Mouse (Mus musculus): Measurements from ENCODE around the gene Qrfpr. TPM values are rescaled to one million over a fixed set of nuclear protein-coding genes. Genes with fewer than 3 reads are reported as not detected.

Gene Qrfpr
- 0.13 and 0.17 TPM in 2 replicates for polyA plus RNA-seq (2015; fragmentation: Nextera tagmentation; extraction: Ambion mirVana)

- Histone ChIP-seq H3K9ac (no peak within 1 kb of the TSS), H3K4me2 (peak within 1 kb of the TSS; percentile 54), H3K4me1 (no peaks in the 10 kb centered on the region), H3K36me3 (no peaks in the 10 kb centered on the region), H3K27me3 (peaks cover 23% of the 10 kb centered on the region), H3K9me3 (no peaks in the 10 kb centered on the region), H3K27ac (no peak within 1 kb of the TSS), H3K4me3 (peak within 1 kb of the TSS; percentile 23; the same call in 1 of the 2 replicates)
- 6% methylated on average over 39 of the region's 39 CpGs for WGBS
- no peak for ATAC-seq (ENCODE audit: borderline replicate concordance, extremely low read depth, low FRiP score, low TSS enrichment)
Observed at GRCm38 (mm10) chr3:36221743-36222682, at the start of gene Qrfpr. Qrfpr (minus strand) TSS chr3:36222313.

DNA sequence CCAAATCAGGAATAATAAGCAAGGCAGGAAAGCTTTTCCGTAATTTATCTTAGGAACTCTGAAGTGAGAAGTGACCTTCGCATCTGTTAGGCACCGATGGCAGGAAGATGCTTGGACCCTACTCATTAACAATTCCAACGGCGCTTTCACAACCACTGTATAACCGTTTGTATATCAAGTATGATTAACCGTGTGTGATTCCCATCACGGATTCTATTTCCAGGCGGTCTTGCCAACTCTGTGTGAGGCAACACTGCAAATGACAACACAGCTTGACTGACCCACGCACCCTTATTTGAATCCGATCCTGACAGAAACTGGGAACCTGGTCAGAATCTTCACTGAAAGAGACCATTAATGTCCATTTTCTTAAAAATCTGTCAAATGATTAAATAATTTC, 41.8 kb upstream of the Qrfpr start:
- Histone ChIP-seq H3K4me1 (no peaks in the 10 kb centered on the region), H3K4me2 (no peak overlapping the region), H3K36me3 (no peaks in the 10 kb centered on the region), H3K27me3 (no peaks in the 10 kb centered on the region), H3K4me3 (no peak overlapping the region), H3K27ac (no peak overlapping the region), H3K9ac (no peak overlapping the region), H3K9me3 (no peaks in the 10 kb centered on the region)
- 55% methylated on average over 11 of the region's 11 CpGs for WGBS
- no peak for ATAC-seq (ENCODE audit: borderline replicate concordance, extremely low read depth, low FRiP score, low TSS enrichment)

DNA sequence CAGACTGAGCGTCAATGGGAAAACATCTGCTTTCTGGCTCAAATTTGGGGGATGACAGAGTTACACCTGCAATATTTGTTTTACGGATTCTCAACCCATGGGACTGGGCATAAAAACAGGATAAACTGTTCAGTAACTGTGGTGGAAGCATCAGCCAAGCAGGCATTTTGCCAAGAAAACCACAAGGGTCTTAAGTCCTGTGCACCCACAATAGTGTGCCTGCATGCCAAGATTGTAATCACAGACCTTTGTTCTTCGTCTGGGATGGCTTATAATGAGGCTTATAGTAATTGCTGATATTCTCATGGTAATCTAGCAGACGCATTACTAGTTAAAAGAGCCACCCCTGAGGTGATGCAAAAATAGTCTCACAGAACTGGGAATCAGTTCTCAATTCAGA, 41.2 kb upstream of the Qrfpr start:
- Histone ChIP-seq H3K9ac (no peak overlapping the region), H3K36me3 (no peaks in the 10 kb centered on the region), H3K4me1 (no peaks in the 10 kb centered on the region), H3K9me3 (no peaks in the 10 kb centered on the region), H3K4me3 (no peak overlapping the region), H3K4me2 (no peak overlapping the region), H3K27ac (no peak overlapping the region), H3K27me3 (no peaks in the 10 kb centered on the region)
- ATAC-seq (ENCODE audit: borderline replicate concordance, extremely low read depth, low FRiP score, low TSS enrichment) = no peak
- 61% methylated on average over 4 of the region's 4 CpGs for WGBS

DNA sequence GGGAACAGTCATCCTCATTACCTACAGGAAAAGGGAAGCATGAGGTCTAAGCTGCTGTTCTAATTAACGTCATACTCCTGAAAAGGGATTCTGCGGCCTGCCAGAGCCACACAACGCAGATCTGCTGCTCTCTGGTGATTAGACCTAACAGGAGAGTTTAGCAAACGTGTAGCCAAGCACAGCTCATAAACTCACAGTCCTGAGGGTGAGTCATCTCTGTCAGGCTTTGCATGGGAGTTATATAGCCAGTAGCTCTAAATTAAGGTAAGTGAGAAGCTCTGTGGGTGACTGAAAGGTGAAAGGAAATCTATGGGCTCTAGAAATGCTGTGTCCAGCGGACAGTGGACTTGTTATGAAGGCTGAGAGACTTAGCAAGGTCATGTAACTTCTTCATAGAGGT, 28.5 kb upstream of the Qrfpr start:
- H3K4me2 ChIP-seq = no peak overlapping the region
- H3K4me3 ChIP-seq = no peak overlapping the region
- H3K9ac ChIP-seq = no peak overlapping the region
- no peak for ATAC-seq (ENCODE audit: borderline replicate concordance, extremely low read depth, low FRiP score, low TSS enrichment)
- no peaks in the 10 kb centered on the region for H3K9me3 ChIP-seq
- H3K36me3 ChIP-seq = no peaks in the 10 kb centered on the region
- WGBS = 64% methylated on average over 5 of the region's 5 CpGs
- no peaks in the 10 kb centered on the region for H3K27me3 ChIP-seq
- no peaks in the 10 kb centered on the region for H3K4me1 ChIP-seq
- no peak overlapping the region for H3K27ac ChIP-seq

DNA sequence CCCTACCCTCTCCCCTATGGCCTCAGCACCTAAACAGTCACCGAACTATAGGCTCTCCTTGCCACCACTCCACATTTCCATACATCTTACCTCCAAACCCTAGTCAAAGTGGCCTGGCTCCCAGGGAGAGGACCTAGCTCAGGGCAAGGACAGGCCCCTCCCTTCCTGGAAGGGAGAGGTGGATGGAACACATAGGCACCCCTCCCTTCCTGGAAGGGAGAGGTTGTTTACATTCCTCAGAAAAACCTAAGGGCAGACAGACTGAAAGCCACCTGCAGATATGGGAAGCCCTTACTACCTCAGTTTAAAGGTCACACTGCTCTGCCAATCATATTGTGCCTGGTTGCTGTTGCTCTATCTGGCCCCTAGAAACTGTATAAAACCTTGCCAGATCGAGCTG, 26.3 kb upstream of the Qrfpr start:
- Histone ChIP-seq H3K4me1 (no peaks in the 10 kb centered on the region), H3K4me3 (no peak overlapping the region), H3K27me3 (no peaks in the 10 kb centered on the region), H3K36me3 (no peaks in the 10 kb centered on the region), H3K4me2 (no peak overlapping the region), H3K27ac (no peak overlapping the region), H3K9ac (no peak overlapping the region), H3K9me3 (no peaks in the 10 kb centered on the region)
- ATAC-seq (ENCODE audit: borderline replicate concordance, extremely low read depth, low FRiP score, low TSS enrichment) = no peak
- WGBS = 73% methylated on average over 2 of the region's 2 CpGs

GRCm38 (mm10) chr3:36229941-36230340, 7.8 kb upstream of the Qrfpr start:
- Histone ChIP-seq H3K4me3 (no peak overlapping the region), H3K4me1 (no peaks in the 10 kb centered on the region), H3K9me3 (no peaks in the 10 kb centered on the region), H3K9ac (no peak overlapping the region), H3K27ac (no peak overlapping the region), H3K27me3 (no peaks in the 10 kb centered on the region), H3K4me2 (no peak overlapping the region), H3K36me3 (no peaks in the 10 kb centered on the region)
- WGBS = 26% methylated on average over 2 of the region's 2 CpGs
- ATAC-seq (ENCODE audit: borderline replicate concordance, extremely low read depth, low FRiP score, low TSS enrichment) = no peak

- H3K9me3 ChIP-seq = no peaks in the 10 kb centered on the region
- H3K4me1 ChIP-seq = no peaks in the 10 kb centered on the region
- no peak overlapping the region for H3K4me3 ChIP-seq
- H3K36me3 ChIP-seq = no peaks in the 10 kb centered on the region
- 76% methylated on average over 1 of the region's 1 CpGs for WGBS
- no peak for ATAC-seq (ENCODE audit: borderline replicate concordance, extremely low read depth, low FRiP score, low TSS enrichment)
- no peak overlapping the region for H3K27ac ChIP-seq
- no peak overlapping the region for H3K9ac ChIP-seq
- H3K4me2 ChIP-seq = no peak overlapping the region
- peaks cover 5% of the 10 kb centered on the region for H3K27me3 ChIP-seq
Observed at GRCm38 (mm10) chr3:36227246-36227645, 5.1 kb upstream of the Qrfpr start.

- no peak for ATAC-seq (ENCODE audit: borderline replicate concordance, extremely low read depth, low FRiP score, low TSS enrichment)
- Histone ChIP-seq H3K9me3 (no peaks in the 10 kb centered on the region), H3K36me3 (no peaks in the 10 kb centered on the region), H3K27ac (no peak overlapping the region), H3K9ac (no peak overlapping the region), H3K27me3 (peaks cover 23% of the 10 kb centered on the region), H3K4me1 (no peaks in the 10 kb centered on the region), H3K4me2 (no peak overlapping the region), H3K4me3 (no peak overlapping the region)
- 13% methylated on average over 2 of the region's 2 CpGs for WGBS
Observed at GRCm38 (mm10) chr3:36223361-36223760, 1.2 kb upstream of the Qrfpr start.

DNA sequence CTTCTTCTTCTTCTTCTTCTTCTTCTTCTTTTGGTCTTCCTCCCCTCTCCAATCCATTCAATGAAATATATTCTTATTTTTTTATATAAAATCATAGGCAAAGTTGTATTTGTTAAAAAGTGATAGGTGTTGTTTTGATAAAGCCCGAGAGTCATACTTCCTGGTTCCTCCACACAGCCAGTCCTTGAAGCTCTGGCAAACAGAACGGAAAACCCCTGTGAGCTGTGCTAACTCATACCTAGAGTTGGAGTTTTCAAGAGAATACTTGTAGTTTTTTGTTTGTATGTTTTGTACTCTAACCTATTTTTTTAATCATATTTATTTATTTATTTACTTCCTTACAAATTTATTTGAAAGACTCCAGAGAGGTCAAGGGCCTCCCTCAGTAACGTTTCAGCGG, 9.4 kb downstream of the Qrfpr start:
- no peak overlapping the region for H3K27ac ChIP-seq
- H3K4me2 ChIP-seq = no peak overlapping the region
- H3K4me3 ChIP-seq = no peak overlapping the region
- H3K36me3 ChIP-seq = no peaks in the 10 kb centered on the region
- no peaks in the 10 kb centered on the region for H3K27me3 ChIP-seq
- 0 out of 2 replicates have a peak, but pooled peaks cover 8% of the 10 kb centered on the region for H3K4me1 ChIP-seq
- no peak for ATAC-seq (ENCODE audit: borderline replicate concordance, extremely low read depth, low FRiP score, low TSS enrichment)
- no peak overlapping the region for H3K9ac ChIP-seq
- 67% methylated on average over 4 of the region's 4 CpGs for WGBS
- H3K9me3 ChIP-seq = no peaks in the 10 kb centered on the region

DNA sequence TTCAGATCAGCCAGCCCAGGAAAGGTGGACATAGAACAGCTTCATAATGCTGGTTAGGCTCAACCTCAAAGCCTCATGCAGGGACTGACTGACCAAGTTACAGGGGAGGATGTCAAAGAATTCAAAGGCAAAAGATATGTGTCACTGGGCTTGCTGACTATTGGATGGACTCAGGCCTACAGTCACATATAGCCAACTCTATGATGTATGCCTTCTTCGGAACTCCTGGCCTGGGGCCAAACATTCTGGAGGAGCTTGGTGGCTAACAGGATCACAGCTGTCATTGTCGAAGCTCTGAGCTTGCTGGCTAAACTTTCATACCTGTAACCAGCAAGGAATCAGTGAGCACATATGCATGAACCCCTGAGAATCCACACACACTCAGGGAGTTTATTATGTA, 11.2 kb downstream of the Qrfpr start:
- Histone ChIP-seq H3K4me1 (0 out of 2 replicates have a peak, but pooled peaks cover 8% of the 10 kb centered on the region), H3K4me2 (no peak overlapping the region), H3K27ac (no peak overlapping the region), H3K27me3 (no peaks in the 10 kb centered on the region), H3K9ac (no peak overlapping the region), H3K36me3 (no peaks in the 10 kb centered on the region), H3K4me3 (no peak overlapping the region), H3K9me3 (no peaks in the 10 kb centered on the region)
- 24% methylated on average over 2 of the region's 2 CpGs for WGBS
- peak; percentile 70 for ATAC-seq (ENCODE audit: borderline replicate concordance, extremely low read depth, low FRiP score, low TSS enrichment)

- no peaks in the 10 kb centered on the region for H3K9me3 ChIP-seq
- ATAC-seq (ENCODE audit: borderline replicate concordance, extremely low read depth, low FRiP score, low TSS enrichment) = peak; percentile 59; the same call in 1 of the 2 replicates
Observed at GRCm38 (mm10) chr3:36209776-36210555, 12.1 kb downstream of the Qrfpr start.

More at GRCm38 (mm10) chr3:36209776-36210555, 12.1 kb downstream of the Qrfpr start:
- 0 out of 2 replicates have a peak, but pooled peaks cover 8% of the 10 kb centered on the region for H3K4me1 ChIP-seq
- H3K36me3 ChIP-seq = no peaks in the 10 kb centered on the region
- no peak overlapping the region for H3K4me3 ChIP-seq
- no peak overlapping the region for H3K4me2 ChIP-seq
- no peak overlapping the region for H3K9ac ChIP-seq
- H3K27me3 ChIP-seq = no peaks in the 10 kb centered on the region
- WGBS = 38% methylated on average over 11 of the region's 11 CpGs
- no peak overlapping the region for H3K27ac ChIP-seq
